Mouse (Mus musculus) hindbrain, embryonic 16.5 days (tissue): ENCODE measurements around the gene Slc2a5. TPM values are rescaled to one million over a fixed set of nuclear protein-coding genes. Genes with fewer than 3 reads are reported as not detected.

Experiments used
- ATAC-seq: fragments of 200-750 bp; cut with Nextera tagmentation; 2 replicates; pipeline ENCODE4 v1.8.0; 2017; ENCODE audit warnings: moderate TSS enrichment, moderate library complexity
- H3K27ac ChIP-seq: fragments of 300-500 bp; sonication (generic); 2 replicates; pipeline ENCODE4 v1.5.1; 2014; ENCODE audit warnings: low read depth, mild to moderate bottlenecking, control low read depth, low read length, moderate library complexity
- H3K27me3 ChIP-seq: fragments of 300-500 bp; sonication (generic); replicated peaks from 2 replicates; pipeline ENCODE4 v1.6.1; 2014; ENCODE audit warnings: low read length; ENCODE audit not compliant: control insufficient read depth, insufficient read depth
- H3K36me3 ChIP-seq: fragments of 300-500 bp; sonication (generic); 2 replicates; pipeline ENCODE4 v1.6.1; 2014; ENCODE audit warnings: mild to moderate bottlenecking, low read length, moderate library complexity, mixed read lengths; ENCODE audit not compliant: control insufficient read depth, insufficient read depth
- H3K4me1 ChIP-seq: fragments of 300-500 bp; sonication (generic); 2 replicates; pipeline ENCODE4 v1.6.1; 2014; ENCODE audit warnings: low read depth, low read length; ENCODE audit not compliant: control insufficient read depth, insufficient read depth
- H3K4me2 ChIP-seq: fragments of 300-500 bp; sonication (generic); 2 replicates; pipeline ENCODE4 v1.6.1; 2014; ENCODE audit warnings: mild to moderate bottlenecking, low read length, control low read depth, moderate library complexity
- H3K4me3 ChIP-seq: fragments of 300-500 bp; sonication (generic); 2 replicates; pipeline ENCODE4 v1.5.1; 2014; ENCODE audit warnings: mild to moderate bottlenecking, low read length, control low read depth, moderate library complexity
- H3K9ac ChIP-seq: fragments of 300-500 bp; sonication (generic); 2 replicates; pipeline ENCODE4 v1.6.1; 2014; ENCODE audit warnings: low read depth, mild to moderate bottlenecking, control low read depth, low read length, moderate library complexity
- H3K9me3 ChIP-seq: fragments of 300-500 bp; sonication (generic); 2 replicates; pipeline ENCODE4 v1.6.1; 2014; ENCODE audit warnings: mild to moderate bottlenecking, low read length, moderate library complexity; ENCODE audit not compliant: control insufficient read depth
- WGBS: fragments of 180-500 bp; shearing (Covaris S2); extraction: QIAGEN DNeasy Blood & Tissue Kit; methylation state at CpG from one replicate; pipeline ENCODE4 v1.1.7; 2014; 5-methylcytosine and 5-hydroxymethylcytosine counted together
- polyA plus RNA-seq: library from polyadenylated mRNA; unstranded; fragments of >200 nt; fragmentation: Nextera tagmentation; extraction: Ambion mirVana; gene quantifications from 2 replicates; pipeline ENCODE4 v1.2.1, GENCODE M21; 2015

The Slc2a5 gene
- polyA plus RNA-seq, 1 experiment from 2014 or later: 2.8 TPM

DNA sequence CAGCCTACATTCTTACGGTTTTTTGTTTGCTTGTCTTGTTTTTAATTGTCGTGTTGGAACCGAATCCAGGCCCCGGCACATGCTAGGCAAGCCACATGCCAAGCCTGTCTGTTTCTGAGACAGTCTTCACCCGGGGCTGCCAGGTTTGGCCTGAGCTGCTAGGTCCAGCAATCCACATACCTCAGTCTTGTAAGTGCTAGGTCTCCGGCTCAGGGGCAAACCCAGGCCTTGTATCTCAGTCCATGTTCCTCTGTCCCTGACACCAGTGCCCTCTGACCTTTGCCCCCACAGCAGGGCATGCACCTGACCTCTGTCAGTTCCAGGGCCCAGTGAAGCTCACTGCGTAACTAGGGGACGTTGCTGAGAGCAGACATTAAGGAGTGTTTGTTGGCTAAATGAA, 9.5 kb downstream of the Slc2a5 start:
- 63% methylated on average over 8 of the region's 8 CpGs for WGBS
- no peak for ATAC-seq
- H3K27ac ChIP-seq: no peak overlapping the region

DNA sequence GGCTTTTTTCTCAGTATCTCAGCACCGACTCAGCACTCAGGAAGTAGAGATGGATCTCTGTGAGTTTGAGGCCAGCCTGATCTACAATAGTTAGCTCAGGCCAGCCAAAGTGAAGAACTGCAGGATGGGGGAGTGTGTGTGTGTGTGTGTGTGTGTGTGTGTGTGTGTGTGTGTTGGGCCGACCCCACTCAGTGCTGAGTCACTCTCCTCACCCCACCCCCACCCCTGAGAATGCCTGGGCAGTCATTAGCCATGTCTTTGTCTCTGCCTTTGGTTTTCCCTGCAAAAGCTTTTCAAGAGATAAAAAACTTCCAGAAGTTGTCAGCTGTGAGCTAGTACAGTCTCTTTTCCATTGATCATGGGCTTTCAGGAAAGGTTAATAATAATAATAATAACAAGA, 11.6 kb downstream of the Slc2a5 start:
- no peak for ATAC-seq
- Histone ChIP-seq H3K9me3 (no peaks in the 10 kb centered on the region), H3K4me1 (no peaks in the 10 kb centered on the region), H3K27me3 (no peaks in the 10 kb centered on the region), H3K27ac (no peak overlapping the region), H3K9ac (no peak overlapping the region), H3K4me3 (no peak overlapping the region), H3K4me2 (no peak overlapping the region), H3K36me3 (no peaks in the 10 kb centered on the region)
- 53% methylated on average over 2 of the region's 2 CpGs for WGBS

More for the DNA sequence above, 9.5 kb downstream of the Slc2a5 start:
- H3K4me1 ChIP-seq: no peaks in the 10 kb centered on the region
- H3K9me3 ChIP-seq: no peaks in the 10 kb centered on the region
- H3K9ac ChIP-seq: no peak overlapping the region
- no peaks in the 10 kb centered on the region for H3K27me3 ChIP-seq
- H3K4me2 ChIP-seq: no peak overlapping the region
- H3K4me3 ChIP-seq: no peak overlapping the region
- no peaks in the 10 kb centered on the region for H3K36me3 ChIP-seq

GRCm38 (mm10) chr4:150132692-150133271, 13.7 kb downstream of the Slc2a5 start:
- no peaks in the 10 kb centered on the region for H3K27me3 ChIP-seq
- H3K4me1 ChIP-seq: no peaks in the 10 kb centered on the region
- H3K9ac ChIP-seq: no peak overlapping the region
- H3K4me2 ChIP-seq: peak overlapping the region; percentile 20
- H3K36me3 ChIP-seq: no peaks in the 10 kb centered on the region
- H3K9me3 ChIP-seq: no peaks in the 10 kb centered on the region
- H3K4me3 ChIP-seq: peak overlapping the region; percentile 8; the same call in 1 of the 2 replicates
- no peak overlapping the region for H3K27ac ChIP-seq
- no peak for ATAC-seq
- 24% methylated on average over 24 of the region's 24 CpGs for WGBS

DNA sequence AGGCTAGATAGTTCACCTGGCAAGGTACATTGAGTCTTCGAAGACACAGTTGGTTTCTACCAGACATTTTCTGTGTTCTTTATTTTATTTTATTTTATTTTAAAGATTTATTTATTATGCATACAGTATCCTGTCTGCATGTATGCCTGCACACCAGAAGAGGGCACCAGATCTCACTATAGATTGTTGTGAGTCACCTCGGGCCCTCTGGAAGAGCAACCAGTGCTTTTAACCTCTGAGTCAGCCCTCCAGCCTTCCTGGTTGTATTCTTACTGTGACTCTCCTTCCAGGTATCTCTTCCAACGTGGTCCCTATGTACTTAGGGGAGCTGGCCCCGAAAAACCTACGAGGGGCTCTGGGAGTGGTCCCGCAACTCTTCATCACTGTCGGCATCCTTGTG, 16.2 kb downstream of the Slc2a5 start:
- ATAC-seq: no peak
- WGBS: 89% methylated on average over 7 of the region's 7 CpGs
- no peak overlapping the region for H3K9ac ChIP-seq
- H3K4me2 ChIP-seq: no peak overlapping the region
- no peak overlapping the region for H3K27ac ChIP-seq
- H3K4me1 ChIP-seq: peaks cover 2% of the 10 kb centered on the region; the same call in 1 of the 2 replicates
- no peaks in the 10 kb centered on the region for H3K9me3 ChIP-seq
- no peaks in the 10 kb centered on the region for H3K36me3 ChIP-seq
- H3K4me3 ChIP-seq: no peak overlapping the region
- H3K27me3 ChIP-seq: no peaks in the 10 kb centered on the region

DNA sequence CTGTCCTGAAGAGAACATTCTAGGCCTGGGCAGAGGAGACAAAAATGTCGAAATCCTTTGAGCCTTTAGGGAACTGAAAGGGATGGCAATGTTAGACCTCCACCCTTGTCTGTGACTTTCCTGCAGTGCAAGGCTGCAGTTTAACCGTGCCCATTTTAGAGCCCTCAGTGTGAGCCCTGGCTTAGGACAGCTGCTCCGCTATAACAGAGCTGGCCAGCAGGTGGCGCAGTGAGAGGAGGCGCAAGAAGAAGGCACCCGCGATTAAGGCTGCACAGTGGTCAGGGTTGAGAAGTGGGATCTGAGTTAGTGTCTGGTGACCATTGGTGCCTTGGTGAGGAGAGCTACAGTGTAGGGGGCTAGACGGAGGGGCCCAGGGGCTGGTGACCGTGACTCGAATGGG, 17.6 kb downstream of the Slc2a5 start:
- Histone ChIP-seq H3K4me1 (peaks cover 2% of the 10 kb centered on the region; the same call in 1 of the 2 replicates), H3K9me3 (no peaks in the 10 kb centered on the region), H3K27ac (no peak overlapping the region), H3K27me3 (no peaks in the 10 kb centered on the region), H3K4me3 (no peak overlapping the region), H3K9ac (no peak overlapping the region), H3K36me3 (no peaks in the 10 kb centered on the region), H3K4me2 (no peak overlapping the region)
- 12% methylated on average over 10 of the region's 10 CpGs for WGBS
- ATAC-seq: peak; percentile 27

DNA sequence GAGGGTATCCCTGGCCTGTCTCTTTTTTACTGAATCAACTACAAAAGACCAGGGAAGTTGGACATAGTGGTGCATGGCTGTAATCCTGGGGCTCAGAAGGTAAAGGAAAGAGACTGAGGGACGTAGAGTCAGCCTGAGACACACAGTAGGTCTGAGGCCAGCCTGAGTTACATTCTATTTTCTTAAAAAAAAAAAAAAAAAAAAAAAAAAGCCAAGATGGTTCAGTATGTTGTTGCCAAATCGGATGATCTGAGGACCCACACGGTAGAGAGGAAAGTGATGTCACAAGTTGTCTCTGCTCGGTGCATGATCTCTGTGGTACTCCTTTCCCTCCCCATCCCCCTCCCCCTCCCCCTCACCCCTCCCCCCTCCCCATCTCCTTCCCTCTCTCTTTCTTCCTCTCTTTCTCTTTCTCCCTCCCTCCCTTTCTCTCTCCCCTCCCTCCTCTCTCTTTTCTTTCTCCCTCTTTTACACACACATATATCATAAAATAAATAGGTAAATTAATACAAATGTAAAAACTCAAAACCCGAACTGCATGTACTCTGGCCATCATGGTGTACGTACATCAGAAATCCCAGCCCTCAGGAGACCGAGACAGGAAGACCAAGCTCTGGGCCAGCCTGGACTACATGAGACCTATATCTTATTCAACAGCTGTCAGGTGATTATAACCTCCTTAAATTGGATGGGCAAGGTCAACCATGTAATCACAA, 18.4 kb downstream of the Slc2a5 start:
- Histone ChIP-seq H3K4me3 (no peak overlapping the region), H3K4me1 (peaks cover 2% of the 10 kb centered on the region; the same call in 1 of the 2 replicates), H3K4me2 (no peak overlapping the region; the same call in 1 of the 2 replicates), H3K27ac (no peak overlapping the region), H3K9me3 (no peaks in the 10 kb centered on the region), H3K27me3 (no peaks in the 10 kb centered on the region), H3K36me3 (no peaks in the 10 kb centered on the region), H3K9ac (no peak overlapping the region)
- WGBS: 85% methylated on average over 7 of the region's 7 CpGs
- 0 out of 2 replicates have a peak, but pooled peaks have one; percentile 18 for ATAC-seq

DNA sequence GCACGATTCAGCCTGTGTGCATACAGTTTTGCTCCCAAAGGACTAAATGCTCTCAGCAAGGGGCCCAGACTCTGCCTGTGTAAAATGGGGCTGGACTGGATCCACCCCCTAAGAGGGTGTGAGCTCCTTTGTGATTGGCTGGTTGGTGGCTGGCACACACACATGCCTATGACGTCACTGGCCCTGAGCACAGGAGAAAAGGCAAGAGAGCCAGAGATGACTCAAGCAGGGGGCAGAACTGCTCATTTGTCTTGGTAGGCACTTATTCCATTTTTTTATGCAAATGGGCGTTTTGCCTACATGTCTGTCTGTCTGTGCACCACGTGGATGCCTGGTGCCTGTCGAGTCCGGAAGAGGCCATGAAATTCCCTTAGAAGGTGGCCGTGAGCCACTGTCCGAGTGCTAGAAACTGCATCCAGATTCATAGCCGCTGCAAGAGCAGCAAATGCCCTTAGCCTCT, 19.0 kb downstream of the Slc2a5 start:
- Histone ChIP-seq H3K4me2 (peak overlapping the region; percentile 41), H3K9me3 (no peaks in the 10 kb centered on the region), H3K4me3 (peak overlapping the region; percentile 30), H3K36me3 (no peaks in the 10 kb centered on the region), H3K27ac (peak overlapping the region; percentile 9), H3K9ac (peak overlapping the region; percentile 39), H3K4me1 (peaks cover 2% of the 10 kb centered on the region; the same call in 1 of the 2 replicates), H3K27me3 (no peaks in the 10 kb centered on the region)
- WGBS: 22% methylated on average over 9 of the region's 9 CpGs
- peak; percentile 87 for ATAC-seq

DNA sequence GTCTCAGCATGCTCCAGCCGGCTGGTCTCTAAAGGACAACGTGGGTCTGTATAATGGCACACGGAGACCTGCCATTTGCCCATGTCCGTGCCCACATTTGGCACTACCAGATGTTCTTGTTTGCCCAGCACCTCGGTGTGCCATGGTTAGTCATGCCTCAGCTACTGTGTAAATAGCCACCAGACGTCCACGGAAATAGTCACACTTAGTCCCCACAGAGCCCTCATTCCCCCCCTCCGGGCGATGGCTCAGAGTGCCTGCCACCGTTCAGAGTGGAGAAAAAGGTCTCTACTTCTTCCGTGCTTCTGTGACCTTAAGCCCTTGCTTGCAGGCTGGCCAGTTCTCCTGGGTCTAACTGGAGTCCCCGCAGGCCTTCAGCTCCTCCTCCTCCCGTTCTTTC, 20.0 kb downstream of the Slc2a5 start:
- Histone ChIP-seq H3K27ac (no peak overlapping the region), H3K4me1 (peaks cover 2% of the 10 kb centered on the region; the same call in 1 of the 2 replicates), H3K4me2 (no peak overlapping the region), H3K27me3 (no peaks in the 10 kb centered on the region), H3K36me3 (no peaks in the 10 kb centered on the region), H3K9me3 (no peaks in the 10 kb centered on the region), H3K9ac (no peak overlapping the region), H3K4me3 (no peak overlapping the region)
- 71% methylated on average over 13 of the region's 13 CpGs for WGBS
- ATAC-seq: no peak

DNA sequence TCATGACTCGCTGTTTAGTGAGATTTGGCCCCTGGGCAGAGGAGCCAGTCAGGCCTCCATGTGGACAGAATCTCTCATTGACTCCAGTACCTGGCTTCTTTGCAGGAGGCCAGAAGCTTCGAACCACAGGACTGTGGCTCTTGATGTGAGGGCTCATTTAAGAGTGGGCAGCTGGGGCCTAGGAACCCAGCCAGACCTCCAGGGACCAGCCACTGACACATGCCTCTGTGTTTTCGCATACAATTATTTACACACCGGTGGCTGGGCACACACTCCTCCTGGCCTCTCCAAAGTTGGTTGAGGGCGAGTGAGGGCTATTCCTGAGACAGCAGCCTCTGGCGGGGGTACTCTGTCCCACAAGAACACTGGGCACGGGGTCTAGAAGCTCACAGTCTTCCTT, 21.3 kb downstream of the Slc2a5 start:
- no peak overlapping the region for H3K4me3 ChIP-seq
- ATAC-seq: no peak
- WGBS: 61% methylated on average over 7 of the region's 7 CpGs

More for the DNA sequence above, 21.3 kb downstream of the Slc2a5 start:
- H3K36me3 ChIP-seq: no peaks in the 10 kb centered on the region
- H3K27me3 ChIP-seq: no peaks in the 10 kb centered on the region
- H3K9me3 ChIP-seq: no peaks in the 10 kb centered on the region
- peaks cover 2% of the 10 kb centered on the region; the same call in 1 of the 2 replicates for H3K4me1 ChIP-seq
- no peak overlapping the region for H3K9ac ChIP-seq
- H3K4me2 ChIP-seq: no peak overlapping the region
- H3K27ac ChIP-seq: no peak overlapping the region
